Mouse (Mus musculus): ENCODE measurements around the gene Zscan26. TPM values are rescaled to one million over a fixed set of nuclear protein-coding genes. Genes with fewer than 3 reads are reported as not detected.
"Not testable (repeated sequence)": the region's sequence is repeated elsewhere in the genome, so short reads cannot be mapped to it uniquely, and the experiment has no call there.

Gene Zscan26
- polyA plus RNA-seq, 1 experiment from 2014 or later, result 19.3 TPM

- Histone ChIP-seq H3K36me3 (peaks cover 11% of the 10 kb centered on the region), H3K9ac (replicated peaks) (peak overlapping the region; percentile 90; the same call in 1 of the 2 replicates), H3K27ac (replicated peaks) (no peak overlapping the region), H3K27me3 (no peaks in the 10 kb centered on the region), H3K4me2 (replicated peaks) (peak overlapping the region; percentile 67), H3K9me3 (no peaks in the 10 kb centered on the region), H3K4me1 (peaks cover 32% of the 10 kb centered on the region), H3K4me3 (peak overlapping the region; percentile 97)
- 70% methylated on average over 3 of the region's 3 CpGs for WGBS
- no peak for ATAC-seq (replicated peaks)
Observed at GRCm38 (mm10) chr13:21401166-21401565, 52.4 kb downstream of the Zscan26 start.

- H3K27ac ChIP-seq (replicated peaks), result no peak overlapping the region
- 91% methylated on average over 2 of the region's 2 CpGs for WGBS
- H3K4me1 ChIP-seq, result peaks cover 30% of the 10 kb centered on the region
- no peak overlapping the region for H3K4me3 ChIP-seq
- no peak overlapping the region for H3K9ac ChIP-seq (replicated peaks)
- no peak overlapping the region for H3K4me2 ChIP-seq (replicated peaks)
- no peak for ATAC-seq (replicated peaks)
- H3K36me3 ChIP-seq, result peaks cover 41% of the 10 kb centered on the region
- H3K9me3 ChIP-seq, result no peaks in the 10 kb centered on the region
- no peaks in the 10 kb centered on the region for H3K27me3 ChIP-seq
Observed at GRCm38 (mm10) chr13:21397486-21397885, 56.0 kb downstream of the Zscan26 start.

GRCm38 (mm10) chr13:21396048-21396447 is 57.5 kb downstream of the Zscan26 start:
- Histone ChIP-seq H3K4me1 (peaks cover 20% of the 10 kb centered on the region), H3K36me3 (peaks cover 55% of the 10 kb centered on the region)
- ATAC-seq (replicated peaks); H3K27me3 ChIP-seq; H3K9me3 ChIP-seq; H3K4me2 ChIP-seq (replicated peaks); H3K4me3 ChIP-seq; H3K9ac ChIP-seq (replicated peaks); H3K27ac ChIP-seq (replicated peaks): not testable (repeated sequence)
- WGBS, result 98% methylated on average over 18 of the region's 18 CpGs

- Histone ChIP-seq H3K9me3 (no peaks in the 10 kb centered on the region), H3K9ac (replicated peaks) (no peak overlapping the region), H3K36me3 (peaks cover 59% of the 10 kb centered on the region), H3K4me3 (no peak overlapping the region), H3K4me1 (peaks cover 16% of the 10 kb centered on the region), H3K4me2 (replicated peaks) (no peak overlapping the region), H3K27ac (replicated peaks) (no peak overlapping the region), H3K27me3 (no peaks in the 10 kb centered on the region)
- WGBS, result 96% methylated on average over 6 of the region's 6 CpGs
- no peak for ATAC-seq (replicated peaks)
Observed at GRCm38 (mm10) chr13:21395623-21396022, 57.9 kb downstream of the Zscan26 start.

- WGBS, result 98% methylated on average over 1 of the region's 1 CpGs
- ATAC-seq (replicated peaks), result no peak
- no peak overlapping the region for H3K9ac ChIP-seq (replicated peaks)
- H3K36me3 ChIP-seq, result peaks cover 63% of the 10 kb centered on the region
- H3K4me1 ChIP-seq, result peaks cover 13% of the 10 kb centered on the region
- H3K4me2 ChIP-seq (replicated peaks), result no peak overlapping the region
- H3K27me3 ChIP-seq, result no peaks in the 10 kb centered on the region
- no peaks in the 10 kb centered on the region for H3K9me3 ChIP-seq
- no peak overlapping the region for H3K27ac ChIP-seq (replicated peaks)
- no peak overlapping the region for H3K4me3 ChIP-seq
Observed at GRCm38 (mm10) chr13:21395211-21395610, 58.3 kb downstream of the Zscan26 start.

MicroRNAs within 50 kb of the gene (microRNA counts, 519-probe panel; counts per million panel counts)
- 3,118 counts per million, percentile 74 among the panel's probes with 10 or more counts for microRNA mmu-miR-1896

Small RNA genes lying within 50 kb of the gene (microRNA-seq; reads per million reads assigned to microRNA genes)
- gene Mir1896 (not detected), gene Mir6942 (not detected)

Other genes with a start within 250 kb of the Zscan26 start
- gene Gpx5, start 161.0 kb downstream of the Zscan26 start, polyA plus RNA-seq (2015; fragmentation: Nextera tagmentation; extraction: Ambion mirVana), result not detected in 2 replicates
- not detected in 2 replicates for gene Gpx6, start 141.6 kb downstream of the Zscan26 start, polyA plus RNA-seq (2015; fragmentation: Nextera tagmentation; extraction: Ambion mirVana)
- gene Olfr1367, start 106.8 kb downstream of the Zscan26 start, polyA plus RNA-seq (2015; fragmentation: Nextera tagmentation; extraction: Ambion mirVana), result not detected in 2 replicates
- gene Zscan12, start 90.9 kb downstream of the Zscan26 start, polyA plus RNA-seq (2015; fragmentation: Nextera tagmentation; extraction: Ambion mirVana), result 16.4 and 16.7 TPM in 2 replicates
- gene Zkscan3, start 51.0 kb downstream of the Zscan26 start, polyA plus RNA-seq (2015; fragmentation: Nextera tagmentation; extraction: Ambion mirVana), result 94.1 and 98.8 TPM in 2 replicates
- 2.8 and 3.5 TPM in 2 replicates for gene Pgbd1, start 12.7 kb downstream of the Zscan26 start, polyA plus RNA-seq (2015; fragmentation: Nextera tagmentation; extraction: Ambion mirVana)
- 3.4 and 3.5 TPM in 2 replicates for gene Nkapl, start 14.8 kb upstream of the Zscan26 start, polyA plus RNA-seq (2015; fragmentation: Nextera tagmentation; extraction: Ambion mirVana)
- 9.4 and 11.0 TPM in 2 replicates for gene Zkscan4, start 25.2 kb upstream of the Zscan26 start, polyA plus RNA-seq (2015; fragmentation: Nextera tagmentation; extraction: Ambion mirVana)
- gene Gm10065, start 25.7 kb upstream of the Zscan26 start, polyA plus RNA-seq (2015; fragmentation: Nextera tagmentation; extraction: Ambion mirVana), result not detected in 2 replicates
- 0.23 and 0.24 TPM in 2 replicates for gene AK157302, start 41.5 kb upstream of the Zscan26 start, polyA plus RNA-seq (2015; fragmentation: Nextera tagmentation; extraction: Ambion mirVana)
- 4.5 and 8.2 TPM in 2 replicates for gene Gm11273, start 47.7 kb upstream of the Zscan26 start, polyA plus RNA-seq (2015; fragmentation: Nextera tagmentation; extraction: Ambion mirVana)
- gene Zkscan8, start 77.4 kb upstream of the Zscan26 start, polyA plus RNA-seq (2015; fragmentation: Nextera tagmentation; extraction: Ambion mirVana), result 4.9 and 5.4 TPM in 2 replicates
- gene Olfr1366, start 89.1 kb upstream of the Zscan26 start, polyA plus RNA-seq (2015; fragmentation: Nextera tagmentation; extraction: Ambion mirVana), result 0.14 and 0.28 TPM in 2 replicates
- gene Olfr1535, start 106.2 kb upstream of the Zscan26 start, polyA plus RNA-seq (2015; fragmentation: Nextera tagmentation; extraction: Ambion mirVana), result 0.06 TPM in 1 of 2 replicates, not detected in the other
- not detected in 2 replicates for gene Olfr1364, start 128.0 kb upstream of the Zscan26 start, polyA plus RNA-seq (2015; fragmentation: Nextera tagmentation; extraction: Ambion mirVana)
- gene Olfr1362, start 160.3 kb upstream of the Zscan26 start, polyA plus RNA-seq (2015; fragmentation: Nextera tagmentation; extraction: Ambion mirVana), result not detected in 2 replicates
- 0.08 TPM in 1 of 2 replicates, not detected in the other for gene Olfr11, start 188.8 kb upstream of the Zscan26 start, polyA plus RNA-seq (2015; fragmentation: Nextera tagmentation; extraction: Ambion mirVana)
- gene Olfr1361, start 209.7 kb upstream of the Zscan26 start, polyA plus RNA-seq (2015; fragmentation: Nextera tagmentation; extraction: Ambion mirVana), result not detected in 2 replicates
- not detected in 2 replicates for gene Olfr1360, start 223.7 kb upstream of the Zscan26 start, polyA plus RNA-seq (2015; fragmentation: Nextera tagmentation; extraction: Ambion mirVana)
- gene Olfr1359, start 244.4 kb upstream of the Zscan26 start, polyA plus RNA-seq (2015; fragmentation: Nextera tagmentation; extraction: Ambion mirVana), result not detected in 2 replicates

Data from forebrain, embryonic 15.5 days (tissue).